Comparison of ENCODE assay signal across 29 mouse cellular contexts in genomic region chr2:170233426-170233825, GRCm38 (mm10).
A peak's percentile ranks its signal among the peaks of the same experiment; 100 is the strongest.
DNase-seq lines count a peak whose midpoint lies in the region; ATAC-seq and TF ChIP-seq lines count a peak whose summit lies in the region.
"Had no signal": no experiment of that assay in that cellular context is flagged by ENCODE, and none has a peak within 500 bp of the region (broad histone marks: within the 10 kb centered on the region; RNA-seq: fewer than 3 reads in every experiment).

No protein-coding gene starts in this region.

- no peak overlapping the region for H3K4me2 ChIP-seq in hindbrain, embryonic 11.5 days (replicated peaks; ENCODE audit: low read depth, low read length)
- no peak overlapping the region for H3K4me2 ChIP-seq in limb, embryonic 12.5 days
- no peak overlapping the region for H3K4me2 ChIP-seq in lung, postnatal 0 days (replicated peaks; ENCODE audit: low read depth, low read length)
- H3K4me2 ChIP-seq: embryonic facial prominence, embryonic 15.5 days; heart, embryonic 15.5 days; hindbrain, embryonic 12.5 days; limb, embryonic 15.5 days; lung, embryonic 15.5 days; midbrain, embryonic 12.5 days had no signal

- peaks cover 6% of the 10 kb centered on the region for H3K4me1 ChIP-seq in hindbrain, embryonic 10.5 days (replicated peaks)
- H3K4me1 ChIP-seq in hindbrain, embryonic 11.5 days (replicated peaks; ENCODE audit: control insufficient read depth, insufficient read depth, low read length) = no peaks in the 10 kb centered on the region
- peaks cover 7% of the 10 kb centered on the region for H3K4me1 ChIP-seq in limb, embryonic 12.5 days (replicated peaks)
- H3K4me1 ChIP-seq in lung, postnatal 0 days (ENCODE audit: insufficient read depth, low read depth, low read length) = no peaks in the 10 kb centered on the region
- H3K4me1 ChIP-seq: embryonic facial prominence, embryonic 15.5 days; hindbrain, embryonic 12.5 days; midbrain, embryonic 12.5 days had no signal

- no peaks in the 10 kb centered on the region for H3K27me3 ChIP-seq in hindbrain, embryonic 10.5 days (ENCODE audit: insufficient read depth, poor library complexity, severe bottlenecking)
- no peaks in the 10 kb centered on the region for H3K27me3 ChIP-seq in hindbrain, embryonic 11.5 days (ENCODE audit: control insufficient read depth, insufficient read depth, low read length)
- no peaks in the 10 kb centered on the region for H3K27me3 ChIP-seq in limb, embryonic 12.5 days
- H3K27me3 ChIP-seq in lung, postnatal 0 days (replicated peaks; ENCODE audit: insufficient read depth, low read length) = no peaks in the 10 kb centered on the region
- H3K27me3 ChIP-seq: CH12.LX; embryonic facial prominence, embryonic 15.5 days; heart, embryonic 15.5 days; hindbrain, embryonic 12.5 days; limb, embryonic 15.5 days; lung, embryonic 15.5 days; midbrain, embryonic 12.5 days; Patski had no signal

- no peak for ATAC-seq in hindbrain, embryonic 11.5 days (ENCODE audit: low FRiP score)
- no peak for ATAC-seq in limb, embryonic 12.5 days (ENCODE audit: insufficient number of reproducible peaks, insufficient read depth, low FRiP score, low TSS enrichment, low read depth)
- no peak for ATAC-seq in lung, postnatal 0 days
- no peak for ATAC-seq in megakaryocyte-erythroid progenitor cell, adult 5-6 weeks (replicated peaks; ENCODE audit: low FRiP score, low TSS enrichment, poor library complexity, severe bottlenecking)
- ATAC-seq: forebrain, embryonic 14.5 days; intestine, postnatal 0 days; Patski had no signal

- no peak overlapping the region for H3K9ac ChIP-seq in hindbrain, embryonic 11.5 days (ENCODE audit: low read depth, low read length)
- H3K9ac ChIP-seq in limb, embryonic 12.5 days (replicated peaks) = no peak overlapping the region
- H3K9ac ChIP-seq in lung, postnatal 0 days (replicated peaks; ENCODE audit: low read depth) = no peak overlapping the region
- H3K9ac ChIP-seq: embryonic facial prominence, embryonic 15.5 days; heart, embryonic 15.5 days; hindbrain, embryonic 12.5 days; limb, embryonic 15.5 days; liver, embryonic 14.5 days; lung, embryonic 15.5 days; midbrain, embryonic 12.5 days had no signal

- H3K4me3 ChIP-seq in hindbrain, embryonic 10.5 days = no peak overlapping the region
- H3K4me3 ChIP-seq in hindbrain, embryonic 11.5 days (ENCODE audit: low read depth, low read length) = no peak overlapping the region
- no peak overlapping the region for H3K4me3 ChIP-seq in limb, embryonic 12.5 days (replicated peaks)
- H3K4me3 ChIP-seq in lung, postnatal 0 days (ENCODE audit: low read depth, low read length) = no peak overlapping the region
- H3K4me3 ChIP-seq: embryonic facial prominence, embryonic 15.5 days; heart, embryonic 15.5 days; hindbrain, embryonic 12.5 days; layer of hippocampus, adult 2 months; limb, embryonic 15.5 days; lung, embryonic 15.5 days; midbrain, embryonic 12.5 days had no signal

- DNase-seq in hindbrain, embryonic 10.5 days (ENCODE audit: low spot score) = no peak
- no peak for DNase-seq in hindbrain, embryonic 11.5 days (ENCODE audit: low spot score)
- peak; percentile 32 for DNase-seq in gastrocnemius, postnatal 10 days
- DNase-seq in lung, adult 18-20 months = no peak
- DNase-seq in lung, postnatal 0 days (ENCODE audit: low spot score) = no peak
- DNase-seq: adrenal gland, adult 2 months; B cell, adult 2 months; cerebellum, adult 11 months; cerebellum, postnatal 14 days; layer of hippocampus, postnatal 36 days; lung, postnatal 4 days; thymus, adult 2 months; thymus, postnatal 4 days had no signal

- no peak for TF ChIP-seq CTCF in lung, postnatal 0 days (IDR thresholded peaks at IDR 0.05)

- H3K36me3 ChIP-seq in hindbrain, embryonic 10.5 days = no peaks in the 10 kb centered on the region
- no peaks in the 10 kb centered on the region for H3K36me3 ChIP-seq in hindbrain, embryonic 11.5 days (ENCODE audit: control insufficient read depth, insufficient read depth, low read length)
- no peaks in the 10 kb centered on the region for H3K36me3 ChIP-seq in limb, embryonic 12.5 days
- H3K36me3 ChIP-seq in lung, postnatal 0 days (ENCODE audit: insufficient read depth, low read length) = no peaks in the 10 kb centered on the region
- H3K36me3 ChIP-seq: embryonic facial prominence, embryonic 15.5 days; G1E; heart, embryonic 15.5 days; hindbrain, embryonic 12.5 days; limb, embryonic 15.5 days; lung, embryonic 15.5 days; midbrain, embryonic 12.5 days had no signal

- TF ChIP-seq EP300 in lung, postnatal 0 days (IDR thresholded peaks at IDR 0.05) = no peak

- H3K9me3 ChIP-seq in hindbrain, embryonic 10.5 days = no peaks in the 10 kb centered on the region
- H3K9me3 ChIP-seq in hindbrain, embryonic 11.5 days (ENCODE audit: control insufficient read depth, low read length) = no peaks in the 10 kb centered on the region
- no peaks in the 10 kb centered on the region for H3K9me3 ChIP-seq in limb, embryonic 12.5 days
- no peaks in the 10 kb centered on the region for H3K9me3 ChIP-seq in lung, postnatal 0 days (ENCODE audit: low read length)
- H3K9me3 ChIP-seq: embryonic facial prominence, embryonic 15.5 days; heart, embryonic 15.5 days; hindbrain, embryonic 12.5 days; limb, embryonic 15.5 days; lung, embryonic 15.5 days had no signal

- 0 out of 2 replicates have a peak overlapping the region, but pooled peaks have one; percentile 35 for H3K27ac ChIP-seq in hindbrain, embryonic 10.5 days
- H3K27ac ChIP-seq in hindbrain, embryonic 11.5 days (ENCODE audit: low read depth, low read length) = no peak overlapping the region
- H3K27ac ChIP-seq in limb, embryonic 12.5 days = 0 out of 2 replicates have a peak overlapping the region, but pooled peaks have one; percentile 45
- no peak overlapping the region for H3K27ac ChIP-seq in lung, postnatal 0 days (ENCODE audit: low read length)
- H3K27ac ChIP-seq: embryonic facial prominence, embryonic 15.5 days; heart, embryonic 15.5 days; hindbrain, embryonic 12.5 days; layer of hippocampus, adult 2 months; limb, embryonic 15.5 days; liver, embryonic 14.5 days; lung, embryonic 15.5 days; midbrain, embryonic 12.5 days; stomach, postnatal 0 days had no signal

- WGBS in hindbrain, embryonic 10.5 days = 78% methylated on average over 4 of the region's 4 CpGs
- WGBS in hindbrain, embryonic 11.5 days = 80% methylated on average over 4 of the region's 4 CpGs
- WGBS in limb, embryonic 12.5 days = 61% methylated on average over 4 of the region's 4 CpGs
- WGBS in lung, postnatal 0 days = 70% methylated on average over 4 of the region's 4 CpGs

Comparison
In these comparisons a context has a peak if more than half of its experiments do, and no peak if none do; other contexts are left out.
1. H3K27ac ChIP-seq: peak in hindbrain, embryonic 10.5 days (single experiment) and limb, embryonic 12.5 days (single experiment); none in hindbrain, embryonic 11.5 days (single experiment) and lung, postnatal 0 days (single experiment).